Mouse (Mus musculus) CH12.LX (cell line): ENCODE results near the gene Tktl2.

ENCODE experiments used
- BHLHE40 ChIP-seq: IDR thresholded peaks from 2 replicates; pipeline ENCODE4 v1.6.1; 2011; ENCODE audit warnings: mild to moderate bottlenecking, low read depth, low read length, improper control_type of control experiment
- CHD2 ChIP-seq: IDR thresholded peaks from 2 replicates; pipeline ENCODE4 v1.6.1; 2011; ENCODE audit warnings: low read length, improper control_type of control experiment
- CTCF ChIP-seq, 2 experiments: IDR thresholded peaks in 1 of 2; conservative IDR thresholded peaks in 1 of 2; 2 replicates each; pipeline ENCODE4 v1.5.1; 2011 to 2012; ENCODE audit warnings: low read depth in 2 of 2, low read length in 2 of 2, improper control_type of control experiment in 1 of 2, inconsistent platforms in 1 of 2, mild to moderate bottlenecking in 1 of 2, moderate library complexity in 1 of 2
- EP300 ChIP-seq: IDR thresholded peaks from 2 replicates; pipeline ENCODE4 v1.6.1; 2011; ENCODE audit warnings: low read length, improper control_type of control experiment
- ETS1 ChIP-seq: conservative IDR thresholded peaks from 2 replicates; pipeline ENCODE4 v1.6.1; 2012; ENCODE audit warnings: low read depth, mild to moderate bottlenecking, inconsistent platforms, low read length, improper control_type of control experiment, moderate library complexity
- HCFC1 ChIP-seq: IDR thresholded peaks from 2 replicates; pipeline ENCODE4 v1.6.1; 2012; ENCODE audit warnings: low read depth, mild to moderate bottlenecking, inconsistent platforms, low read length, improper control_type of control experiment
- KAT2A ChIP-seq: IDR thresholded peaks from 2 replicates; pipeline ENCODE4 v1.6.1; 2012; ENCODE audit warnings: low read length, improper control_type of control experiment, inconsistent platforms; ENCODE audit not compliant: insufficient replicate concordance
- POLR2A ChIP-seq: IDR thresholded peaks from 2 replicates; pipeline ENCODE4 v1.6.1; 2011; ENCODE audit warnings: low read depth, mild to moderate bottlenecking, improper control_type of control experiment, low read length
- RCOR1 ChIP-seq: conservative IDR thresholded peaks from 2 replicates; pipeline ENCODE4 v1.6.1; 2012; ENCODE audit warnings: low read depth, mild to moderate bottlenecking, inconsistent platforms, low read length, improper control_type of control experiment
- SIN3A ChIP-seq: IDR thresholded peaks from 2 replicates; pipeline ENCODE4 v1.6.1; 2012; ENCODE audit warnings: low read length, improper control_type of control experiment, inconsistent platforms
- TCF12 ChIP-seq: IDR thresholded peaks from 2 replicates; pipeline ENCODE4 v1.6.1; 2014; ENCODE audit warnings: low read depth, mild to moderate bottlenecking, inconsistent platforms, low read length, improper control_type of control experiment
- ZC3H11A ChIP-seq: IDR thresholded peaks from 2 replicates; pipeline ENCODE4 v1.6.1; 2012; ENCODE audit warnings: low read depth, mild to moderate bottlenecking, inconsistent platforms, low read length, improper control_type of control experiment

GRCm38 (mm10) chr8:66519149-66519548 lies 7.6 kb downstream of the Tktl2 start:
- TF ChIP-seq HCFC1 (no peak), POLR2A (no peak), CHD2 (no peak), EP300 (no peak), KAT2A (no peak), CTCF (conservative IDR thresholded peaks at IDR 0.05 in 1 of 2, IDR thresholded peaks at IDR 0.05 in 1 of 2; ENCODE audit: low read depth in 2 of 2, low read length in 2 of 2) (no peak), TCF12 (no peak), ETS1 (no peak), RCOR1 (no peak), BHLHE40 (no peak), SIN3A (no peak), ZC3H11A (no peak)
